Mouse (Mus musculus) T-helper 17 cell (primary cell): ENCODE measurements at regions not wholly inside any gene's neighbourhood (a gene's known extent, or its start where the extent isn't known, plus 50 kb on each side); places are given as distances from the start of the nearest gene placed in this dataset.

Experiments used
- in situ Hi-C, 2 experiments: fragments of 300-600 bp; cut with MboI, MseI; formaldehyde crosslinking; loops; 1 replicate in 1 of 2; 2 replicates in 1 of 2; pipeline ENCODE4 v1.15.1; 2025; ENCODE audit warnings: high pct_unique_total_duplicates in 2 of 2

- in situ Hi-C loops: loop anchor here in 1 of 2 experiments (25.0 kb wide), 1 partner anchor 553 kb away; no protein-coding TSS in a partner anchor
Measured at GRCm38 (mm10) chr8:47615061-47615460, 60.3 kb downstream of the Ing2 start.

GRCm38 (mm10) chr8:47611773-47612433 is 63.5 kb downstream of the Ing2 start:
- in situ Hi-C loops: loop anchor here in 1 of 2 experiments (25.0 kb wide), 1 partner anchor 550 kb away; no protein-coding TSS in a partner anchor

- in situ Hi-C loops: loop anchor here in 1 of 2 experiments (25.0 kb wide), 1 partner anchor 548 kb away; no protein-coding TSS in a partner anchor
Measured at GRCm38 (mm10) chr8:47609969-47610368, 65.4 kb downstream of the Ing2 start.

- in situ Hi-C loops: loop anchor here in 1 of 2 experiments (25.0 kb wide), 1 partner anchor 542 kb away; no protein-coding TSS in a partner anchor
Measured at GRCm38 (mm10) chr8:47604198-47604835, 70.9 kb downstream of the Rwdd4a start.
